Mouse (Mus musculus) C2C12 (cell line): Measurements from ENCODE around the gene Tcf25. TPM values are rescaled to one million over a fixed set of nuclear protein-coding genes. Genes with fewer than 3 reads are reported as not detected.
"Not testable (repeated sequence)": the region's sequence is repeated elsewhere in the genome, so short reads cannot be mapped to it uniquely, and the experiment has no call there.

ENCODE experiments used
- H3K27me3 ChIP-seq: one replicate; pipeline ENCODE4 v1.6.1; 2011; ENCODE audit not compliant: control insufficient read depth, insufficient read depth, insufficient read length
- H3K36me3 ChIP-seq: one replicate; pipeline ENCODE4 v1.6.1; 2011; ENCODE audit not compliant: control insufficient read depth, insufficient read depth
- H3K4me3 ChIP-seq: one replicate; pipeline ENCODE4 v1.5.1; 2011; ENCODE audit warnings: mild to moderate bottlenecking, control low read depth; ENCODE audit not compliant: poor library complexity, insufficient read depth, severe bottlenecking
- H3K79me2 ChIP-seq: one replicate; pipeline ENCODE4 v1.6.1; 2011; ENCODE audit not compliant: control insufficient read depth, insufficient read depth
- H3K79me3 ChIP-seq: one replicate; pipeline ENCODE4 v1.6.1; 2011; ENCODE audit warnings: low read depth, control low read depth
- H3ac ChIP-seq: one replicate; pipeline ENCODE3; 2011; ENCODE audit warnings: low read depth; ENCODE audit not compliant: control insufficient read depth, insufficient read length
- CEBPB ChIP-seq: IDR thresholded peaks from one replicate; pipeline ENCODE4 v1.6.1; 2011; ENCODE audit warnings: low read depth, mild to moderate bottlenecking, control low read depth, moderate library complexity
- CTCF ChIP-seq: IDR thresholded peaks from one replicate; pipeline ENCODE4 v1.5.1; 2011; ENCODE audit not compliant: control insufficient read depth, insufficient read depth, insufficient read length
- FOSL1 ChIP-seq: IDR thresholded peaks from one replicate; pipeline ENCODE4 v1.8.0; 2011; ENCODE audit warnings: mild to moderate bottlenecking, low read length; ENCODE audit not compliant: poor library complexity, insufficient read depth, severe bottlenecking
- MAX ChIP-seq: IDR thresholded peaks from one replicate; pipeline ENCODE4 v1.6.1; 2011; ENCODE audit warnings: mild to moderate bottlenecking, control low read depth
- MYOD1 ChIP-seq: IDR thresholded peaks from one replicate; pipeline ENCODE4 v1.6.1; 2011; ENCODE audit warnings: low read depth; ENCODE audit not compliant: control insufficient read depth, insufficient read length
- MYOG ChIP-seq: IDR thresholded peaks from one replicate; pipeline ENCODE4 v1.6.1; 2011; ENCODE audit not compliant: control insufficient read depth, insufficient read length; ENCODE audit errors: extremely low read depth
- USF1 ChIP-seq: IDR thresholded peaks from one replicate; pipeline ENCODE4 v1.6.1; 2011; ENCODE audit warnings: low read depth, mild to moderate bottlenecking, control low read depth, moderate library complexity
- polyA plus RNA-seq: library from polyadenylated mRNA; unstranded; fragments of >200 nt; fragmentation: generic; extraction: Trizol; gene quantifications from one replicate; pipeline ENCODE4 v1.2.1, GENCODE M21; 2012; ENCODE audit warnings: missing spikeins

Gene Tcf25
- polyA plus RNA-seq, 1 experiment: 128 TPM

DNA sequence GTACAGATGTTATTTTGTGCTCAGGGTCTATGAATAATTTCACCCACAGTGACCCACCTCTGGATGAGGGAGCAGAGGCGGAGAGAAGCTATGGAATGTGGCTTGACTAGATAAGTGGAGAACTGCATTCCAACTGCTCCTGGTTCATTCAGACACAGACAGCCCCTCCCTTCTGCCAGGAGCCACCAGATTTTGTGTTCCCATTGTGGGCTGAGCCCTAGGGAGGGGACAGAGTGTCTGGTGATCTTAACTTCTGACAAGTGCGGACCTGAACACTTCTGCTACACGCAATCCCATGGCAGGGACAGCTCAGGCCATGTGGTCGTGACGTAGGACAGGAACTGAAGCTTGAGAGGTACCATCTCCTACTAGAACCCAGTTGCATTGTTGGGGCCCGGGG lies 73.2 kb downstream of the Tcf25 start:
- no peaks in the 10 kb centered on the region for H3K79me2 ChIP-seq
- H3K36me3 ChIP-seq: no peaks in the 10 kb centered on the region
- no peak overlapping the region for H3ac ChIP-seq
- no peaks in the 10 kb centered on the region for H3K79me3 ChIP-seq
- H3K4me3 ChIP-seq: no peak overlapping the region
- H3K27me3 ChIP-seq: no peaks in the 10 kb centered on the region
- TF ChIP-seq FOSL1: no peak
- TF ChIP-seq MAX: no peak
- TF ChIP-seq CTCF: no peak
- TF ChIP-seq MYOG: no peak
- no peak for TF ChIP-seq USF1
- TF ChIP-seq MYOD1: no peak
- no peak for TF ChIP-seq CEBPB

- Histone ChIP-seq H3ac (no peak overlapping the region), H3K79me3 (no peaks in the 10 kb centered on the region), H3K79me2 (no peaks in the 10 kb centered on the region), H3K27me3 (no peaks in the 10 kb centered on the region), H3K36me3 (peaks cover 11% of the 10 kb centered on the region), H3K4me3 (no peak overlapping the region)
- TF ChIP-seq CEBPB (no peak), CTCF (no peak), MYOG (no peak), MAX (no peak), USF1 (no peak), FOSL1 (no peak), MYOD1 (no peak)
These were observed 77.2 kb downstream of the Tcf25 start for GRCm38 (mm10) chr8:123450783-123451182.

- H3K36me3 ChIP-seq: peaks cover 11% of the 10 kb centered on the region
- not testable (repeated sequence) for H3K79me2 ChIP-seq
These were observed 78.2 kb downstream of the Tcf25 start for GRCm38 (mm10) chr8:123451747-123452146.

GRCm38 (mm10) chr8:123452149-123452548 lies 78.6 kb downstream of the Tcf25 start:
- TF ChIP-seq CEBPB (no peak), MYOG (no peak), FOSL1 (no peak)
- H3K79me3 ChIP-seq: no peaks in the 10 kb centered on the region
- H3K27me3 ChIP-seq: no peaks in the 10 kb centered on the region
- H3K4me3 ChIP-seq: no peak overlapping the region
- no peaks in the 10 kb centered on the region for H3K79me2 ChIP-seq
- H3ac ChIP-seq: no peak overlapping the region
- peaks cover 11% of the 10 kb centered on the region for H3K36me3 ChIP-seq

More at GRCm38 (mm10) chr8:123451747-123452146, 78.2 kb downstream of the Tcf25 start:
- H3K27me3 ChIP-seq, H3ac ChIP-seq, H3K4me3 ChIP-seq, H3K79me3 ChIP-seq: not testable (repeated sequence)

GRCm38 (mm10) chr8:123453291-123453690 lies 79.7 kb downstream of the Tcf25 start:
- no peak for TF ChIP-seq CTCF
- no peak for TF ChIP-seq CEBPB
- no peak for TF ChIP-seq MYOG
- no peak for TF ChIP-seq FOSL1
- no peak for TF ChIP-seq MYOD1
- TF ChIP-seq MAX: no peak
- TF ChIP-seq USF1: no peak
- no peaks in the 10 kb centered on the region for H3K27me3 ChIP-seq
- no peaks in the 10 kb centered on the region for H3K79me3 ChIP-seq
- no peak overlapping the region for H3K4me3 ChIP-seq
- H3K79me2 ChIP-seq: no peaks in the 10 kb centered on the region
- no peak overlapping the region for H3ac ChIP-seq
- H3K36me3 ChIP-seq: peaks cover 13% of the 10 kb centered on the region

Other genes with a start within 250 kb of the Tcf25 start
- 0.05 TPM for gene Sult5a1, start 215.4 kb upstream of the Tcf25 start, polyA plus RNA-seq
- 0.92 TPM for gene Dpep1, start 187.5 kb upstream of the Tcf25 start, polyA plus RNA-seq
- 94.4 TPM for gene Chmp1a, start 161.0 kb upstream of the Tcf25 start, polyA plus RNA-seq
- gene Spata33, start 160.9 kb upstream of the Tcf25 start, polyA plus RNA-seq: 1.1 TPM
- 23.8 TPM for gene Cdk10, start 148.9 kb upstream of the Tcf25 start, polyA plus RNA-seq
- gene Spata2l, start 137.5 kb upstream of the Tcf25 start, polyA plus RNA-seq: 0.89 TPM
- gene Zfp276, start 119.6 kb upstream of the Tcf25 start, polyA plus RNA-seq: 10.6 TPM
- 8.5 TPM for gene Vps9d1, start 119.4 kb upstream of the Tcf25 start, polyA plus RNA-seq
- gene Fanca, start 55.2 kb upstream of the Tcf25 start, polyA plus RNA-seq: 14.0 TPM
- 5.1 TPM for gene Spire2, start 41.0 kb upstream of the Tcf25 start, polyA plus RNA-seq
- gene Mc1r, start 33.4 kb downstream of the Tcf25 start, polyA plus RNA-seq: 0.01 TPM
- 140 TPM for gene Tubb3, start 37.7 kb downstream of the Tcf25 start, polyA plus RNA-seq
- 23.9 TPM for gene Def8, start 49.8 kb downstream of the Tcf25 start, polyA plus RNA-seq
- 35.9 TPM for gene Afg3l1, start 104.2 kb downstream of the Tcf25 start, polyA plus RNA-seq
- gene Dbndd1, start 141.7 kb downstream of the Tcf25 start, polyA plus RNA-seq: 1.5 TPM
- gene Gas8, start 145.1 kb downstream of the Tcf25 start, polyA plus RNA-seq: 29.8 TPM